In the genomic region with DNA sequence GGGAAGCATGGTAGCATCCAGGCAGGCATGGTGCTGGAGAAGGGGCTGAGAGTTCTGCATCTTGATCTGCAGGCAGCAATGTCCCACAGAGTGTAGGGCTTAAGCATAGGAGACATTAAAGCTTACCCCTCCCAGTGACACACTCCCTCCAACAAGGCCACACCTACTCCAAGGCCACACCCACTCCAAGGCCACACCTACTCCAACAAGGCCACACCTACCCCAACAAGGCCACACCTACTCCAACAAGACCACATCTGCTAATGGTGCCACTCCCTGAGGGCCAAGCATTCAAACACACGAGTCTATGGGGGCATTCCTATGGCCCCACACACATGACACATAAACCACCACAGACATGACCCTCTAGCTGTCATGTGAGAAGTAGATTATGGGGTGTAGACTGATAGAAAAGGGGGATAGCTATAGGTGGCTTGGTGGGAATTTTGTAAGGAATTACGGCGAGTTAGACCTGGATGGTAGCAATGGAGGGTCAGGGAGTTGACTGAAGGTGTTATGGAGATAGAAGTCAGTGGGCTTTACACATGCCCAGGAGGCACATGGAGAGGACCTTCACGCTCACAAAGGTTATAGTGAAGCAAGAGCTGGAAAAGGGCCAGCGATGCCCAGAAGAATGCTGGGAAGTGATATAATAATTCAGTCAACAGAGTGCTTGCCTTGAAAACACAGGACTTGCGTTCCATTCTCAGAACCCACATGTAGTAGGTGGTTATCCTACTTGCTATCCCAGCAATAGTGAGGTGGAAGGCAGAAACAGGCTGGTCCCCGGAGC, we compare ENCODE assay signal across 22 mouse cellular contexts.
"Had no signal": no experiment of that assay in that cellular context is flagged by ENCODE, and none has a peak within 500 bp of the region (broad histone marks: within the 10 kb centered on the region; RNA-seq: fewer than 3 reads in every experiment).

No protein-coding gene starts in this region.

- H3K27ac ChIP-seq: kidney, embryonic 15.5 days; layer of hippocampus, adult 2 months; limb, embryonic 12.5 days; lung, embryonic 15.5 days; midbrain, embryonic 10.5 days; stomach, postnatal 0 days had no signal

- H3K9ac ChIP-seq: kidney, embryonic 15.5 days; limb, embryonic 12.5 days; lung, embryonic 15.5 days had no signal

- H3K4me1 ChIP-seq: kidney, embryonic 15.5 days; megakaryocyte, embryonic 14.5 days had no signal

- DNase-seq: kidney, adult 11 months; kidney, adult 8-10 months; kidney, postnatal 14 days; layer of hippocampus, adult 9-11 months; lung, adult 18-20 months; lung, postnatal 10 days; lung, postnatal 36 days; midbrain, embryonic 14.5 days; right cerebral cortex, adult 18-20 months; right cerebral cortex, postnatal 14 days; right cerebral cortex, postnatal 4 days; thymus, adult 2 months; thymus, postnatal 14 days; thymus, postnatal 4 days had no signal

- H3K9me3 ChIP-seq: kidney, embryonic 15.5 days; limb, embryonic 12.5 days; lung, embryonic 15.5 days had no signal

- H3K4me2 ChIP-seq: kidney, embryonic 15.5 days; limb, embryonic 12.5 days; lung, embryonic 15.5 days had no signal

- H3K4me3 ChIP-seq: kidney, embryonic 15.5 days; layer of hippocampus, adult 2 months; limb, embryonic 12.5 days; lung, embryonic 15.5 days; megakaryocyte, embryonic 14.5 days; midbrain, embryonic 10.5 days had no signal

- H3K36me3 ChIP-seq: kidney, embryonic 15.5 days; limb, embryonic 12.5 days; lung, embryonic 15.5 days; midbrain, embryonic 10.5 days had no signal

- ATAC-seq: inflammation-experienced regulatory T-cells, adult 6 months had no signal

- H3K27me3 ChIP-seq: limb, embryonic 12.5 days; lung, embryonic 15.5 days had no signal
